Mouse (Mus musculus) G1E (cell line): ENCODE data around the gene Malsu1. TPM values are rescaled to one million over a fixed set of nuclear protein-coding genes. Genes with fewer than 3 reads are reported as not detected.

ENCODE experiments used
- ATAC-seq: 2 replicates; pipeline ENCODE4 v1.8.0; 2016; ENCODE audit warnings: mild to moderate bottlenecking; ENCODE audit not compliant: insufficient number of reproducible peaks, poor library complexity, low FRiP score, severe bottlenecking; ENCODE audit errors: extremely low read depth
- DNase-seq: peaks from one replicate; pipeline ENCODE4 v3.0.0; 2012; ENCODE audit warnings: low spot score
- H3K27me3 ChIP-seq: 2 replicates; pipeline ENCODE4 v1.6.1; 2012; ENCODE audit warnings: mild to moderate bottlenecking, low read length, inconsistent platforms; ENCODE audit not compliant: insufficient read depth
- H3K36me3 ChIP-seq: replicated peaks from 2 replicates; pipeline ENCODE3; 2012; ENCODE audit warnings: mild to moderate bottlenecking, inconsistent platforms
- H3K4me1 ChIP-seq: 2 replicates; pipeline ENCODE4 v1.6.1; 2012; ENCODE audit warnings: low read depth, low read length, inconsistent platforms, mixed read lengths; ENCODE audit not compliant: insufficient read depth
- H3K4me3 ChIP-seq: 2 replicates; pipeline ENCODE4 v1.5.1; 2012; ENCODE audit warnings: low read depth, mild to moderate bottlenecking, inconsistent platforms, low read length, moderate library complexity, mixed read lengths
- H3K9me3 ChIP-seq: replicated peaks from 2 replicates; pipeline ENCODE4 v1.6.1; 2012; ENCODE audit warnings: inconsistent platforms
- CTCF ChIP-seq: IDR thresholded peaks from 2 replicates; pipeline ENCODE4 v1.5.1; 2012; ENCODE audit warnings: low read depth, low read length, inconsistent platforms, mixed read lengths
- GATA1 ChIP-seq: IDR thresholded peaks from 2 replicates; pipeline ENCODE4 v1.6.1; 2012; ENCODE audit warnings: borderline replicate concordance, low read length, inconsistent platforms, mixed read lengths
- GATA2 ChIP-seq: IDR thresholded peaks from 2 replicates; pipeline ENCODE4 v1.6.1; 2012; ENCODE audit warnings: low read depth, low read length, inconsistent platforms, borderline replicate concordance
- POLR2AphosphoS5 ChIP-seq: IDR thresholded peaks from 2 replicates; pipeline ENCODE4 v1.6.1; 2012; ENCODE audit warnings: low read depth, low read length, inconsistent platforms; ENCODE audit not compliant: insufficient replicate concordance
- TAL1 ChIP-seq: conservative IDR thresholded peaks from 2 replicates; pipeline ENCODE4 v1.6.1; 2012; ENCODE audit warnings: low read depth, low read length, inconsistent platforms, mixed read lengths
- polyA plus RNA-seq: library from polyadenylated mRNA; stranded (reverse); fragments of >175 nt; gene quantifications from 2 replicates; pipeline ENCODE4 v1.2.3, GENCODE M21; 2012
- total RNA-seq, 2 experiments: library from RNA; stranded (forward) in 1 of 2; stranded (reverse) in 1 of 2; fragments of 200-1000 nt in 1 of 2; fragments of >200 nt in 1 of 2; fragmentation: Nextera tagmentation in 1 of 2; gene quantifications; 2 replicates each; pipeline ENCODE4 v1.2.3; 2014 to 2017

The Malsu1 gene
- total and polyA plus RNA-seq, 3 experiments, result 29.3 to 46.9 (median 41.4) TPM

- Histone ChIP-seq H3K36me3 (no peaks in the 10 kb centered on the region), H3K27me3 (peaks cover 29% of the 10 kb centered on the region), H3K4me1 (0 out of 2 replicates have a peak, but pooled peaks cover 2% of the 10 kb centered on the region), H3K9me3 (no peaks in the 10 kb centered on the region), H3K4me3 (no peak overlapping the region)
- DNase-seq (no peak), ATAC-seq (no peak)
- no peak for TF ChIP-seq GATA2
- TF ChIP-seq POLR2AphosphoS5, result no peak
- TF ChIP-seq TAL1, result no peak
- TF ChIP-seq GATA1, result no peak
- no peak for TF ChIP-seq CTCF
These were observed 25.7 kb upstream of the Malsu1 start for GRCm38 (mm10) chr6:49047848-49048247.

DNA sequence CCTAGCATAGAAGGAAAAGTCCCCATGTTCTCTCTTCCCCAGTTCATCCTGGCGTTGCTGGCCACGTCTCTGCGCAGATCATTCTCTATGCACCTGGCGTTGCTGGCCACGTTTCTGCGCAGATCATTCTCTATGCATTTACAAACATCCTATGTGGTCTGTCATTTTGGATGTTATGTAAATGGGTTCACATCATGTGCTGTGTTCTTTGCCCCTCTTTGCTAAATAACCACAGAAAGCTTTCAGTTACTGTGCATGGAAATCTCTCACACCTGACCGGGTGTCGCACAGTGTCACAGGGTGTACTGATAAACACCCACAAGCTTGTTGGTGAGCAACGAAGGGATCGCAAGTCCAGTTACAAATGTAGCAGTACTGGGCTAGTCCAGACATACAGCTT is 25.2 kb upstream of the Malsu1 start:
- DNase-seq (no peak), ATAC-seq (no peak)
- H3K36me3 ChIP-seq, result no peaks in the 10 kb centered on the region
- no peak overlapping the region for H3K4me3 ChIP-seq
- H3K4me1 ChIP-seq, result 0 out of 2 replicates have a peak, but pooled peaks cover 2% of the 10 kb centered on the region
- H3K9me3 ChIP-seq, result no peaks in the 10 kb centered on the region
- TF ChIP-seq GATA2 (no peak), CTCF (no peak), POLR2AphosphoS5 (no peak), GATA1 (no peak), TAL1 (no peak)
- peaks cover 28% of the 10 kb centered on the region for H3K27me3 ChIP-seq

GRCm38 (mm10) chr6:49050677-49051410 is 22.8 kb upstream of the Malsu1 start:
- Histone ChIP-seq H3K4me3 (no peak overlapping the region), H3K27me3 (peaks cover 31% of the 10 kb centered on the region), H3K36me3 (no peaks in the 10 kb centered on the region), H3K9me3 (peaks cover 3% of the 10 kb centered on the region), H3K4me1 (0 out of 2 replicates have a peak, but pooled peaks cover 2% of the 10 kb centered on the region)
- ATAC-seq (no peak), DNase-seq (no peak)
- no peak for TF ChIP-seq TAL1
- no peak for TF ChIP-seq POLR2AphosphoS5
- no peak for TF ChIP-seq GATA1
- no peak for TF ChIP-seq CTCF
- TF ChIP-seq GATA2, result no peak

- H3K9me3 ChIP-seq, result peaks cover 3% of the 10 kb centered on the region
- H3K27me3 ChIP-seq, result peaks cover 29% of the 10 kb centered on the region
- 0 out of 2 replicates have a peak, but pooled peaks cover 2% of the 10 kb centered on the region for H3K4me1 ChIP-seq
- H3K4me3 ChIP-seq, result no peak overlapping the region
- no peak for DNase-seq
- ATAC-seq, result no peak
- no peaks in the 10 kb centered on the region for H3K36me3 ChIP-seq
- TF ChIP-seq TAL1, result no peak
These were observed 21.4 kb upstream of the Malsu1 start for GRCm38 (mm10) chr6:49052191-49052590.

DNA sequence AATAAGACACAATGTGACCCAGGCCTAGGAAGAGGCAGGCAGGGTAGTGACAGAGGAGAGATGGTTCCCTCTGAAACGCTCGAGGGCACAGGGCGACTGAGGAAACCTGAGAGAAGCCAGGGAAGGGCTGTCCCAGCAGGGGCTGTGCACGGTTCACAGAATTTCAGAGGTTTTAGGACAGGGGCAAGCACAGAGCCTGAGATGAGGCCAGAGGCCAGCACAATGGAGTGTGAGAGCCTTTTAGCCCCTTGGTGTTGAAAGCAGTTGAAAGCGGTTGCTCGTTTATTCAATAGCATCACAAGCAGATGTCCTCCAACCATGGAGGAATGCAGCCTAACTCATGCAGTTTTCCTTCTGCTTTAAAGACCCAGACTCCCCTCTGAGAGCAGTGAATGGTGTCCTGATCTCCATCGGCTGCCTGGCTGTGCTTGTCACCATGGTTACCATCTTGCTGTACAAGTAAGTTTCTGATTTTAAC is 18.3 kb upstream of the Malsu1 start:
- peaks cover 3% of the 10 kb centered on the region for H3K4me1 ChIP-seq
- ATAC-seq, result no peak
- H3K4me3 ChIP-seq, result no peak overlapping the region
- H3K27me3 ChIP-seq, result peaks cover 32% of the 10 kb centered on the region
- no peak for TF ChIP-seq GATA1
- no peak for TF ChIP-seq TAL1
- TF ChIP-seq GATA2, result no peak
- no peak for TF ChIP-seq POLR2AphosphoS5
- no peak for TF ChIP-seq CTCF
- peaks cover 3% of the 10 kb centered on the region for H3K9me3 ChIP-seq
- no peak for DNase-seq
- no peaks in the 10 kb centered on the region for H3K36me3 ChIP-seq

- no peak for ATAC-seq
- no peak for DNase-seq
- Histone ChIP-seq H3K9me3 (peaks cover 3% of the 10 kb centered on the region), H3K4me3 (no peak overlapping the region), H3K4me1 (peaks cover 3% of the 10 kb centered on the region), H3K36me3 (no peaks in the 10 kb centered on the region), H3K27me3 (peaks cover 30% of the 10 kb centered on the region)
- TF ChIP-seq POLR2AphosphoS5, result no peak
- no peak for TF ChIP-seq CTCF
- TF ChIP-seq GATA2, result no peak
- TF ChIP-seq TAL1, result no peak
- TF ChIP-seq GATA1, result no peak
These were observed 17.6 kb upstream of the Malsu1 start for GRCm38 (mm10) chr6:49056009-49056408.
